Mouse (Mus musculus) embryonic fibroblast, embryonic 13.5 days (primary cell): ENCODE measurements around the gene 2810408A11Rik. TPM values are rescaled to one million over a fixed set of nuclear protein-coding genes. Genes with fewer than 3 reads are reported as not detected.

ENCODE experiments used
- H3K27ac ChIP-seq: 2 replicates; pipeline ENCODE4 v1.5.1; 2012; ENCODE audit warnings: low read length, control low read depth, inconsistent platforms; ENCODE audit not compliant: insufficient read depth
- H3K4me1 ChIP-seq: 2 replicates; pipeline ENCODE4 v1.6.1; 2011; ENCODE audit warnings: low read length; ENCODE audit not compliant: control insufficient read depth, insufficient read depth
- H3K4me3 ChIP-seq: 2 replicates; pipeline ENCODE4 v1.5.1; 2011; ENCODE audit warnings: mild to moderate bottlenecking, control low read depth, low read length; ENCODE audit not compliant: insufficient read depth
- CTCF ChIP-seq: IDR thresholded peaks from 2 replicates; pipeline ENCODE4 v1.5.1; 2011; ENCODE audit warnings: mild to moderate bottlenecking, control low read depth, low read length, moderate library complexity, borderline replicate concordance; ENCODE audit not compliant: insufficient read depth
- POLR2A ChIP-seq: IDR thresholded peaks from 2 replicates; pipeline ENCODE4 v1.6.1; 2011; ENCODE audit warnings: low read depth, mild to moderate bottlenecking, control low read depth, low read length, moderate library complexity
- polyA plus RNA-seq: library from polyadenylated mRNA; stranded (reverse); fragments of >200 nt; gene quantifications from 2 replicates; pipeline ENCODE4 v1.2.4, GENCODE M21; 2011; ENCODE audit warnings: low read depth; ENCODE audit not compliant: missing spikeins, insufficient read length

2810408A11Rik gene
- polyA plus RNA-seq, 1 experiment: 4.9 TPM

GRCm38 (mm10) chr11:69902972-69903371, 2.2 kb upstream of the 2810408A11Rik start:
- Histone ChIP-seq H3K4me1 (no peaks in the 10 kb centered on the region), H3K27ac (no peak overlapping the region), H3K4me3 (peak overlapping the region; percentile 85)
- TF ChIP-seq POLR2A (no peak), CTCF (no peak)

GRCm38 (mm10) chr11:69901993-69902392, 1.2 kb upstream of the 2810408A11Rik start:
- peak overlapping the region; percentile 7; the same call in 1 of the 2 replicates for H3K27ac ChIP-seq
- TF ChIP-seq POLR2A (no peak), CTCF (no peak)
- no peaks in the 10 kb centered on the region for H3K4me1 ChIP-seq
- H3K4me3 ChIP-seq: peak overlapping the region; percentile 85

GRCm38 (mm10) chr11:69901406-69901846, 639 bp upstream of the 2810408A11Rik start:
- no peak for TF ChIP-seq CTCF
- TF ChIP-seq POLR2A: peak; percentile 63
- H3K4me1 ChIP-seq: no peaks in the 10 kb centered on the region

GRCm38 (mm10) chr11:69899870-69900269, 917 bp downstream of the 2810408A11Rik start:
- TF ChIP-seq POLR2A: no peak
- Histone ChIP-seq H3K27ac (no peak overlapping the region), H3K4me1 (no peaks in the 10 kb centered on the region), H3K4me3 (peak overlapping the region; percentile 70)

More at GRCm38 (mm10) chr11:69901406-69901846, 639 bp upstream of the 2810408A11Rik start:
- Histone ChIP-seq H3K4me3 (peak overlapping the region; percentile 70), H3K27ac (peak overlapping the region; percentile 94)

GRCm38 (mm10) chr11:69895291-69895690, 5.5 kb downstream of the 2810408A11Rik start, which contains the start of gene Acap1:
TSS of gene Acap1 (minus strand) at chr11:69895539.
- H3K27ac ChIP-seq: no peak within 1 kb of the TSS
- TF ChIP-seq POLR2A (no peak), CTCF (no peak)
- H3K4me1 ChIP-seq: no peaks in the 10 kb centered on the region
- H3K4me3 ChIP-seq: no peak within 1 kb of the TSS

- TF ChIP-seq POLR2A (no peak), CTCF (no peak)
Measured at GRCm38 (mm10) chr11:69894671-69895070, 6.1 kb downstream of the 2810408A11Rik start.

GRCm38 (mm10) chr11:69891482-69891881, 9.3 kb downstream of the 2810408A11Rik start:
- Histone ChIP-seq H3K4me1 (no peaks in the 10 kb centered on the region), H3K4me3 (no peak overlapping the region), H3K27ac (no peak overlapping the region)
- TF ChIP-seq CTCF: no peak
- no peak for TF ChIP-seq POLR2A

More at GRCm38 (mm10) chr11:69894671-69895070, 6.1 kb downstream of the 2810408A11Rik start:
- Histone ChIP-seq H3K27ac (no peak overlapping the region), H3K4me1 (no peaks in the 10 kb centered on the region), H3K4me3 (no peak overlapping the region)

GRCm38 (mm10) chr11:69886907-69887635, 13.7 kb downstream of the 2810408A11Rik start:
- H3K4me1 ChIP-seq: no peaks in the 10 kb centered on the region
- no peak for TF ChIP-seq CTCF
- no peak overlapping the region for H3K27ac ChIP-seq
- H3K4me3 ChIP-seq: no peak overlapping the region

- Histone ChIP-seq H3K4me3 (no peak overlapping the region), H3K4me1 (no peaks in the 10 kb centered on the region), H3K27ac (no peak overlapping the region)
- no peak for TF ChIP-seq CTCF
Measured at GRCm38 (mm10) chr11:69884663-69885062, 16.1 kb downstream of the 2810408A11Rik start.

GRCm38 (mm10) chr11:69884240-69884639, 16.5 kb downstream of the 2810408A11Rik start:
- Histone ChIP-seq H3K4me3 (no peak overlapping the region), H3K27ac (no peak overlapping the region), H3K4me1 (no peaks in the 10 kb centered on the region)
- TF ChIP-seq POLR2A (no peak), CTCF (no peak)
